Mouse (Mus musculus) spleen, adult 2 months (tissue): ENCODE results near the gene Plk1.

Experiments
- CTCF ChIP-seq: fragments of 200-500 bp; IDR thresholded peaks from 2 replicates; pipeline ENCODE4 v1.5.1; 2011; ENCODE audit warnings: mild to moderate bottlenecking, inconsistent platforms; ENCODE audit not compliant: insufficient read depth, insufficient read length, insufficient replicate concordance; ENCODE audit errors: extremely low read depth
- POLR2A ChIP-seq: fragments of 200-500 bp; IDR thresholded peaks from 2 replicates; pipeline ENCODE4 v1.6.1; 2011; ENCODE audit warnings: low read depth, low read length, inconsistent platforms

DNA sequence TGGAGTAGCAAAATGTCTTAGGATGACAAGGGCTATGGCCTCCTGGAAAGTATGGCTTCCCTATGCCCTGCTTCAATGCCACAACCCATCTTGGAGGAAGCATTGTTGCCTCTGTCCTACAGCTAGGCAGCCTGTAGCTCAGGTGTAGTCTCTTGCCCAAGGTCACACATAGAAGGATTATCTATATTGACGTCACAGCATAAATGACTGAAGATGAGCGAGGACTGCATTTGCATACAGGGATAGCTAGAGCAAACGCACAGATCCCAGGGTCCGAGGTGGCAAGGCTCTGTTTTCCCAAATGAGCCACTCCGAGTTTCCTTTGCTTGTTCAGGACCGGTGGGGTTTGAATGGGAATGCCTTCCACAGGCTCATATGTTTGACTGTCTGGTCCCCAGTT lies 11.5 kb downstream of the Plk1 start:
- TF ChIP-seq POLR2A (no peak), CTCF (no peak)
